Mouse (Mus musculus) olfactory bulb, adult 2 months (tissue): ENCODE results near the gene Ttyh2.

Experiments
- CTCF ChIP-seq: fragments of 200-500 bp; IDR thresholded peaks from 2 replicates; pipeline ENCODE4 v1.5.1; 2012; ENCODE audit warnings: low read depth, mild to moderate bottlenecking, low read length, moderate library complexity; ENCODE audit not compliant: insufficient read depth
- POLR2A ChIP-seq: fragments of 200-500 bp; IDR thresholded peaks from 2 replicates; pipeline ENCODE4 v1.6.1; 2012; ENCODE audit warnings: mild to moderate bottlenecking, low read depth, low read length, moderate library complexity; ENCODE audit not compliant: insufficient read depth

- TF ChIP-seq POLR2A = no peak
- TF ChIP-seq CTCF = no peak
Measured at GRCm38 (mm10) chr11:114727826-114728186, 52.6 kb downstream of the Ttyh2 start.
